Mouse (Mus musculus) ES-Bruce4 (cell line): ENCODE measurements around the gene Akna.

Experiments used
- CTCF ChIP-seq: IDR thresholded peaks from one replicate; pipeline ENCODE4 v1.8.1; 2011; ENCODE audit warnings: low read depth, low read length
- POLR2A ChIP-seq: IDR thresholded peaks from one replicate; pipeline ENCODE4 v1.8.1; 2011; ENCODE audit warnings: low read length; ENCODE audit not compliant: insufficient read depth

DNA sequence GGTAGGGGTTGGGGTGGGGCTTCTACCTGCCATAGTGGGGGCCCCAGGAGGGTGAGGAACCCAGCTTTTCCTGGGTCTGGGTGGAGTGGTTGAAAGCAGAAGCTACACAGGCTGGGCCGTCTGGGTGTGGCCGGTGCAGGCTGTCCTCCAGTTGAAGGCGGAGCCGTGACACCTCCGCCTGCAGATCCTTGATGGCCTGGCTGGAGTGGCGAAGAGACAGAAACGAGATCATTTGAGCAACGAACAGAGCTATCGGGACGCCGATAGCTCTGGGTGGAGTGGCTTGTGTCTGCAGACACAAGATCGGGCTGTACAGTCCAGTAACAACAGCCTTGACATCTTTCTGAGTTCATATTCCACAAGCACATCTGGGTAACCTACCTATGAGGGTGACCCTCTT is 28.8 kb downstream of the Akna start:
- TF ChIP-seq POLR2A, result no peak
- TF ChIP-seq CTCF, result no peak
